Mouse (Mus musculus) cerebellum, adult 8-10 months (tissue): ENCODE measurements around the gene Fancd2.

Experiments used
- DNase-seq: peaks from one replicate; pipeline ENCODE4 v3.0.0; 2022

The Fancd2 gene

GRCm38 (mm10) chr6:113530932-113531839, at the start of gene Fancd2, which contains the start of gene Emc3:
Gene Fancd2 (plus strand): TSS chr6:113531682.
Gene Emc3 (minus strand): TSS chr6:113531652.
- peak; percentile 92 for DNase-seq

DNA sequence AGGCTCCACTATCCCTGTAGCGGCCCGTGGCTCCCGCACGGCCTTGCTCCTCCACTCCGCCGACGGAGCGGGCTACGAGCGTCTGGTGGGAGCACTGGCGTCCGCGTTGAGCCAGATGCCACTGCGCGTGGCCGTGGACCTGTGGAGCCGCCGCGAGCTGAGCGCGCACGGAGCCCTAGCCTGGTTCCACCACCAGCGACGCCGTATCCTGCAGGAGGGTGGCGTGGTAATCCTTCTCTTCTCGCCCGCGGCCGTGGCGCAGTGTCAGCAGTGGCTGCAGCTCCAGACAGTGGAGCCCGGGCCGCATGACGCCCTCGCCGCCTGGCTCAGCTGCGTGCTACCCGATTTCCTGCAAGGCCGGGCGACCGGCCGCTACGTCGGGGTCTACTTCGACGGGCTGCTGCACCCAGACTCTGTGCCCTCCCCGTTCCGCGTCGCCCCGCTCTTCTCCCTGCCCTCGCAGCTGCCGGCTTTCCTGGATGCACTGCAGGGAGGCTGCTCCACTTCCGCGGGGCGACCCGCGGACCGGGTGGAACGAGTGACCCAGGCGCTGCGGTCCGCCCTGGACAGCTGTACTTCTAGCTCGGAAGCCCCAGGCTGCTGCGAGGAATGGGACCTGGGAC, 48.9 kb upstream of the Fancd2 start:
- DNase-seq = peak; percentile 66

DNA sequence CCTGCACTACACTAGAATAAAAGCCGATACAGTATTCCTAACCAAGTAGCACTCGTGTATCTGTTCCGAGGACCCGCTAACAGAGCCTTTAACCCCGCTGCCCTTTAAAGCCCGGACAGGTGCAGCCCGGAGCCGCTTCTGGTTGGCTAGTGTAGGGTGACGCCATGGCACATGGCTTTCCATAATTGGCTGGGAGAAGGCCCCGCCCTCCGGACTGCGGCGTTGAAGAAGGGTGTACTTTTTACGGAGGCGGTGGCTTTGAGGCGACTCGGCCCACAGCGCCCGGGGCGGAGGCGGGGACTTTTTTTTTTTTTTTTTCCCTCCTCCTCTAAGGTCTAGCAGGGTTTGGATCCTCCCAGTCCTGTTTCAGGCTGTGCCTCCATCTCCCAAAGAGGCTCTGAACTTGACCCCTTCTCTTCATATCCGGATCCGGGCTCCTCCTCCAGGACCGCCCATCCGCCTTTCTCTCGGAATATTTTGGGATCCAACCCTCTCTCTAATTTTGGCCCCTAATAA, 48.3 kb upstream of the Fancd2 start, which contains the start of gene Creld1:
TSS of gene Creld1 (plus strand) at position 198 of the 516 bp plus-strand sequence.
- DNase-seq = peak; percentile 94

GRCm38 (mm10) chr6:113483729-113484128, 47.8 kb upstream of the Fancd2 start:
- DNase-seq = no peak

GRCm38 (mm10) chr6:113487125-113487576, 44.3 kb upstream of the Fancd2 start:
- no peak for DNase-seq

DNA sequence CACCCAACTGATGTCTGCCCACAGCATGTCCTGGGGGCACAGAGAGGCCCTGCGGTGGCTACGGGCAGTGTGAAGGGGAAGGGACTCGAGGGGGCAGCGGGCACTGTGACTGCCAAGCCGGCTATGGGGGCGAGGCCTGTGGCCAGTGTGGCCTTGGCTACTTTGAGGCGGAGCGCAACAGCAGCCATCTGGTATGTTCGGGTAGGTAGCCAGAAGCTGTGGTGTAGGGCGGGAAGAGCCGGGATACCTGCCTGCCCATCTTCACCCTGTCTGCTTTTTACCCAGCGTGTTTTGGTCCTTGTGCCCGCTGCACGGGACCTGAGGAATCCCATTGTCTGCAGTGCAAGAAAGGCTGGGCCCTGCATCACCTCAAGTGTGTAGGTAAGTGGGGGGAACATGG, 42.1 kb upstream of the Fancd2 start:
- DNase-seq = no peak

DNA sequence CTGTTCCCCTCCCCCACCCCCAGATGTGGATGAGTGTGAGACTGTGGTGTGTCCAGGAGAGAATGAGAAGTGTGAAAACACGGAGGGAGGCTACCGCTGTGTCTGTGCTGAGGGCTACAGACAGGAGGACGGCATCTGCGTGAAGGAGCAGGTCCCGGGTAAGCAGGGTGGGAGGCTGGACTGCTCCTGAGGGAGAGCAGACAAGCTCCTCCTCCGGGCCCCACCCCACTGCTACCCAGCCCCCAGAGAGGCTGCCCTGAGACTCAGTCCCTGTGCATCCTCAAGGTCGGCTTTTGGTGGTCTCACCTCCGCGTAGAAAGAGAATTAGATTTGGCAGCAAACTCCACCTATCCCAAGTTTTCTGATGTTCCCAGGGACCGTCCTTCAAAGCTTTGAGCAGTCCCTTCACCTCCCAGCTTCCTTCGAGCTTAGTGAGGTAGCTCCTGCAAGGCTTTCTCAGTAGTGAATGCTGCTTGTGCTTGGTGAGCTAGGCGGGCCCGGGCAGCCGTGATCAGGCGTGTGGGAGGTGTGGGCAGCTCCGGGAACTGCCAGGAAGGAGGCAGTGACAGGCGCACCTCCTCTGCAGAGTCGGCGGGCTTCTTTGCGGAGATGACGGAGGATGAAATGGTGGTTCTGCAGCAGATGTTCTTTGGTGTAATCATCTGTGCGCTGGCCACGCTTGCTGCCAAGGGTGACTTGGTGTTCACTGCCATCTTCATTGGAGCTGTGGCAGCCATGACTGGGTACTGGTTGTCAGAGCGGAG, 39.2 kb upstream of the Fancd2 start:
- no peak for DNase-seq

DNA sequence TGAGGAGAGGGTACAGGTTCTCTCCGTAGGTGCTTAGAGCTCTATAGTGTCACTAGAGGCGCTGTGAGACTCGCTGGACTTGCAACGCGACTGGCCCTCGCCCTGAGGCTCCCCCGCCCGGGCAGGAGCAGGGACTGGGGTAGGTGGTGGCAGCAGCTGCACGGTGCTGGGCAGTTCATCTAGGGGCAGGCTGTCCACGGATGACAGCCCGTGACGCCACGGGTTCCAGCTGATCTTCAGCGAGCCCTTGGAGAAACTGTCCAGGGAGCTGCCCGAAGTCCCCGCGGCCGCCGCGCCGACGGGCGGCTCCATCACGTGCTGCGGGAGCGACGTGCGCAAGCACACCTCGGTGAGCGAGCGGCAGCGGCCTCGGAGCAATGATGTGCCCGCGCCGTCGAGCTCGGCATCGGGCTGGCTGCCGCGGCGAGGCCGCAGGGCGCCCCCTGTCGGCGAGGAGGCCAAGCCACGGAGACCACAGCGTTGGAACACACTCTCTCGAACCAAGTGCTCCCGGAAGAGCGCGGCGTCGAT, 37.2 kb upstream of the Fancd2 start:
- no peak for DNase-seq

- no peak for DNase-seq
Measured at GRCm38 (mm10) chr6:113495071-113495675, 36.3 kb upstream of the Fancd2 start.

DNA sequence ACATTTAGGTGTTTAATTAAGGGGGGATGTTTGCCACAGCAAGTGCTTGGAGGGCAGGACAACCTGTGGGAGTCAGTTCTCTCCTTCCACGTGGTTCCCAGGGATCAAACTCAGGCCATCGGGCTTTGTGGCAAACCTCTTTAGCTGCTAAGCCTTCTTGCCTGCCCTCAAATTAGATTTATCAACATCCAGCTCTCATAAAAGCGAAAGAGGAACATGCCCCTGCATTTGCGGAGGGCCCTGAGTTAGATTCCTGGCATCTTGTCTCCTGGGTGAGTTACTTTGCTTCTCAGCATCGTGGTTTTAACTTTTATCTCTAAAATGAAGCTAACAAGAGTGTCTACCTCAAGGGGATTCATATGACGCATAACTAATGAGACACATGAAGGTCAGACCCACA, 32.1 kb upstream of the Fancd2 start:
- DNase-seq = no peak

DNA sequence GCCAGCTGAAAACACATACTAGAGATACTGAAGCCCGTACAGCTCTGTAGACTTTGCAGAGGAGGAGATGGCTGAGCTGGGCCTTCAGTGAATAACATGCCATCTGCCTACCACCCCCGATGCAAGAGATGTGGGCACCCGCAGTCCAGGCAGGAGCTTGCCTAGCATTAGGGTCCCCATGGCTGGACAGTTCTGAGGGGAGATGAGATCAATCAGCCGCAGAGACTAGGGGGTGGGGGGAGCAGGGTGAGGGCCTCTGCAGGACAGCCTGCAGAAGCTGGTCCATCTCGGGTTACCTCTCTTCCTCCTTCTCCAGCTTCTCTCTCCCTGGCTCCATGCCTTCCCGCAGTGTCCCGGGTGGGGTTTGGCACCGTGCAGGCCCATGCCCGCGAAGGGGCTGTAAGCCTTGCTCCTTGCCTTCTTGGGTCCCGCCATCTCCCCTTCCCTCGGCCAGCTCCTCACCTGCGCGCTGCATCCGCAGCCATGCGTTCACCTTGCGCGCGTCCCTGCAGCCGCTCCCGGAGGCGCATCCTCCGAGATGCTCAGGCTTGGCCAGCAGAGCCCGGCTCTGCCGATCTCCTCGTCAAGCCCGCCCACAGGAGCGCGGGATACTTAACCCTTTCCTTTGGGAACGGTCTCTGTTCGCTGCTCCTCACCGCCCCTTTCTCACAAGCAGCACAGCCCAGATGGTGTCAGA, 29.9 kb upstream of the Fancd2 start, which contains the start of gene Prrt3:
TSS of gene Prrt3 (minus strand) at position 544 of the 697 bp plus-strand sequence.
- peak; percentile 79 for DNase-seq

DNA sequence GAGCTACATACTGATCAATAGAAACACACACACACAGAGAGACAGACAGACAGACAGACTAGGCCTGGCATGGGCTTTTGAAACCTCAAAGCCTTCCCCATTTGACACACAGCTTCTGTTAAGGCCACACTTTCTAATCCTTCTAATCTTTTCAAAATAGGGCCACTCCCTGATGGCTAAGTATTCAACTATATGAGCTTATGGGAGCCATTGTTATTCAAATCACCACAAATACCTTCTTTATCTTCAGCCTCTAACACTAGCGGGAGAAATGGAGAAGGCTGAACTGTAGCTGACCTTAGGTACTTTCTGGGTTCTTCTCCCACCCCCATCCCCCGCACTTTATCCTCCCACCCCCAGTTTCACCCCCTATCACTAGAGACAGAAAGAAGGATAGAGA, 28.7 kb upstream of the Fancd2 start:
- DNase-seq = no peak

DNA sequence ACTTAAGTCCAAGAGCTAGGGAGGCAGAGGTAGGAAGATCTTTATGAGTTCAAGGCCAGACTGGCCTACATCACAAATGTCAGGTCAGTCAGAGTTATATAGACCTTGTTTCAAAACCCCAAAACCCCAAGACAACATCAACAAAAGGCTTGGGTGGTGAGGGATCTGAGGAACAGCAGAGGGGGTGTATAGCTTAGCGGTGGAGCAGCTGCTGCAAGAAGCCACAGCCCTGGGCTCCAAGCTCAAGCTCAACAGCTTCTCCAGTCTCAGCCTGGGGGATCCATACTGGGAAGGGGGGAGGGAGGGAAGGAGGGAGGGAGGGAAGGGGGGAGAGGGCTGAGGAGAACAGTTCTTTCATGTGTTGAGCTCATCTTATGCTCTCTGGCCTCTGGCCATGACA, 25.8 kb upstream of the Fancd2 start:
- DNase-seq = no peak

DNA sequence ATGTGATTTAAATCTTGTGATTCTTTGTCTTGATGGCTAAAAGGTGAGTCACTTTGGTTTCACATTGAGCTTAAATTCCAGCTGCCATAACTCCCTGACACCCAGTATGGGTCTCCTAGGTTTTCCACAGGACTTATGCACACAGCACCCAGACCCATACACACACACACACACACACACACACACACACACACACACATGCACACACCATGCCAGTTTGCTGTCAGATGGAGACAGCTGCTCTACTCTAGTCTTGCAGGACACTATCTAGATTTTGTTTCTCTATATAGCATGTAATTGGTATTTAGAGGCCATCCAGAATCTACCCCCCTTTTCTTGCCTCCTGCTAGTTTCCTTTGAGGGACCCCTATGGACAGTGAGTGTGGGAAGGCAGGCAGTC, 24.4 kb upstream of the Fancd2 start:
- DNase-seq = no peak

DNA sequence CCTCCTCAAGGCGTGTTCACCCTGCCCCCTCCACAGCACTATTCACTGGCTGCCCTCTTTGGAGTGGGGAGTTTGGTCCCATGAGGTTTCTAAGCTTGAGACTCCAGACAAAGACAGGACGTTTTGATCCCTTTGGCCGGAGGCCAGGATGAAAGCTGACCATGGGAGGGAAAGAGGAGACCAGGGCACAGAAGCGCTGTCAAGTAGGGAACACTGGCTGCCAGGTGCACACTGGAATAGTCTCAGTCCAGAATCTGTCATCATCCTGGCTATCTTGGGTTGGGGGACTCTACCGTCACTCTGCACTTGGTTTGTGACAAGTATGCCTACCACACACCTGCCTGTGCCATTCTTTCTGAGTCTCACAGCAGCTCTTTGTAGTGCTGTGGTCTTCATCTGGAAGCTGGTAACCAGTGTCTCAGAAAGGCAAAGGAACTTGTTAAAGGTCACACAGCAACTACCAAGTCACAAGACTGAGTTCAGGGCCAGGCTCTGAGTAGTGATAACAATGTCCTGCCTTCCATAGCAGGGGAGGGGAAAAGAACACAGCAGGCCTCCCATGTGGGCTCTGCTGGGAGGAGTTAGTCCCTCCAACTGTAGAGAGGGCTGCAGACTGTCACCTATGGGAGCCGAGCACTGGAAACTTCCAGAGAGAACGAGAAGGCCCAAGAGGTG, 23.1 kb upstream of the Fancd2 start:
- no peak for DNase-seq

- peak; percentile 68 for DNase-seq
Measured at GRCm38 (mm10) chr6:113508947-113509280, 22.6 kb upstream of the Fancd2 start.

- no peak for DNase-seq
Measured at GRCm38 (mm10) chr6:113513944-113514343, 17.5 kb upstream of the Fancd2 start.

GRCm38 (mm10) chr6:113514600-113514999, 16.9 kb upstream of the Fancd2 start:
- DNase-seq = no peak

- no peak for DNase-seq
Measured at GRCm38 (mm10) chr6:113517434-113518080, 13.9 kb upstream of the Fancd2 start.

DNA sequence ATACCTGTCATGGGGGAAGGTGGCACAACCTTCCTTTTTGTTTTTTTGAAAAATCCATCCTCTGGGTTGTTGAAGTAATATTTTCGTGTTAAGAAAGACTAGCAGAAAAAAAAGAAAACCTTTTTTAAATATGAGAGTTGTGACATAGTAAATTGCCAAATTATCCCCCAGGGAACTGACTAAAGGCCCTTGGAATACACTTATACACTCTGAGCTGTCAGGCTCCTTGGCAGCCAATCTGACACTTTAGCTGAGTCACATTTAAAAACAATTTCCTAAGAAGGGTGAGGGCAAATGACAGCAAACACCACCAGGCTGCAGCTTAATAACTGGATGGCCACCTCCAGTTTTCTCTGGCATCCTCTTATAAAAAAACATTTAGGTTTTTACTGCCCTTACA, 9.2 kb upstream of the Fancd2 start:
- no peak for DNase-seq

DNA sequence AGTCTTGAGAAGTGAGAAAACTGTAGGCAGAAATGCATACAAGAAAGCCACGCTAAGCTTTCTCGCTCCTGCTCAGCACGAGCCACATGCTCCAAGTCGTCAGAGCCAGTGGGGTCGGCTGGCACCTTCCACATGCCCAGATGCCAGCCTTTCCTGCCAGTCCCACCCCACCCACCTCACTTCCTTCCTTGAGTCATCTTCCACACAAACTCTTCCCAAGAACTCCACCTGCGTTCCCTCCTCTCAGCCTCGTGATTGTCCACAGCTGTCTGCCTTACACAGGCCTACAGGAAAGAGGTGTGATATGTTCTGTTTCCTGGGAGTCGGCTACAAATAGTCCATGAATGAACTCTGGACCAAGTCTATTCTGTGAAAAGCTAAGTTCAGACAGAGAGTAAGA, 8.1 kb upstream of the Fancd2 start:
- DNase-seq = no peak
